Mouse (Mus musculus): ENCODE measurements around the gene Lrp4. TPM values are rescaled to one million over a fixed set of nuclear protein-coding genes. Genes with fewer than 3 reads are reported as not detected.

Lrp4 gene
- 4.1 and 6.5 TPM in 2 replicates for total RNA-seq (2023)

DNA sequence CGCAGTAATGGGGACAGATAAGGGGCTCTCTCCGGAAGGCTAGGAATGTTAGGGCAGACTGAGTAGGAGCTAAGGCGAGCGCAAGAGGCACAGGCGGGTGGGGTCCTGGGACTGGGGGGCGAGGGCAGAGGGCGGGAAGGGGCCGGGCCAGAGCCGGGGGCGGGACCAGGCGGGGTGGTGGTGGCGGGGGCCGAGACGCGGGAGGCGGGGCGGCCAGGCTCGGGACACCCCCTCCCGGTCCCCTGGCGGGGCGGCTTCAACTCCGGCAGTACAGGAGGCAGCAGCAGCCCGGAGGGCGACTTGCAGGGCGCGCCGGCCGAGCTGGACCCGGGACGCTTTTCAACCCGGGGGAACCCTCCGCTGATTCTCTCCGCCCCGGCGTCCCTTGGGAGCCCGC, at the start of gene Lrp4:
Lrp4 (plus strand) TSS at position 253 of the 397 bp plus-strand sequence.

DNA sequence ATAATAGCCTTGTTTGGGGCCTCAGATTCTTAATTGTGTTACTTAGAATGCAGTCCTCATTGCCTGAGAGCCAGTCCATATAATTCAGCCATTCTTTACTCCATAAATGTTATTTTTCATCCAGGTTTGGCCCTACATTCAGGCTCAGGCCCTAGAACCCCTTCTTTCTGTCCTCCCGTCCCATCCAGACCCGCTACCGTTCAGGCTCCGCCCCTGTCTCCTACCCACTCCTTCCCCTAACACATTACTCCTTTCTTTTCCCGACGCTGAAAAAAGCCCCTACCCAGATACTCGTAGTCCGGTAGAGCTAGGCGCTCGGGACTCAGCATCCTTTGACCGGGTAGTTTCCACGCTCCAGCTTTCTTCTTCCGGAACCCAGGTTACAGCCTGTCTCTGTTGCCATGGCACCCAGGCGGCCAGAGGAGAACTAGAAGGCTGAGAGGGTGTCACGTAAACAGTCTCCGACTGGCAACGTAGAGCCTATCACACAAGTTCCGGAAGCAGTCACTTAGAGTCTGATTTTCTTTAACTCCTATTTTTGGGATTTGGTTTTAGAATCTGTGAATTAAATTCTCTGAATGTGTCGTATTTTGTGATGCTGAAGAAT, 12.9 kb upstream of the Lrp4 start, which contains the start of gene 1110051M20Rik:
1110051M20Rik (minus strand) TSS at position 419 of the 607 bp plus-strand sequence.

DNA sequence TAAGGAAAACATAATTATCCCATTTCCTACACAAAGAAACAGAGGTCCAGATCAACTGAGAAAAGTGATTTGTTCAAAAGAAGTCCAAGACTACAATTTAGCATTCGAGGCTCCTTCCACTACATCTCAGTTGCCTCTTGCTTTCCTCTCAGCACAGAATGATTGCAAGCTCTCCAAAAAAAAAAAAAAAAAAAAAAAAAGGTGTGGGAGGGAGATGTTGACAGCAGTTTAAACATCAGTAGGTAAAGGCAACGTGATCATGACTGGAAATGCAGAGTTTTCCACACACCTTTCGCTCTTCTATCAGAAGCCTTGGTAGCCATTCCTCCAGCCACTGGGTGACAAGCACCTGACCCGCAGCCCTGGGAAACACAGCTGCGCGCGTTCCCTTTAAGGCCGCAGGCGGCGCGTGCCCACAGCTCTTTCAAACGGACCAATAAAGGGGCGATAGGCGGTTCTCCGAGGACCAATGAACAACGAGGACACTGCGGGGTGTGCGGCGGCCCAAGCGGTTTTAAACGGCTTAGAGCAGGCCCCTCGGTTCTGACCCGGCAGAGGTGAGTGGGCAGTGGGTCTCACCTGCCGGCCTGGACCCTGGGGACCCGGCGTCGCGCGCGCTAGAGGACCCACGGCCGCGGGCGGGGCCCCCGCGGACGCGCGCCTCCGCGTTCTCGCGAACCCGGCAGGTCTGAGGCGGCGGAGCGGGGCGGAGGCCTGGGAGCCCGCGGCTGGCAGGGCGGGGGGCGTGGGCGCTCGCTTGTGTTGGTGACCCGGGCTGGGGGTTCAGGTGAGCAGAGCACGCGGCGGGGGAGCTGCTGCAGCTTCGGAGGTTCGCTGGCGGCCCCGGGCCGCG, 69.2 kb downstream of the Lrp4 start, which contains the start of gene Ckap5:
Ckap5 (plus strand) TSS at position 469 of the 853 bp plus-strand sequence.

Other genes starting within 250 kb of the Lrp4 start
- 6.6 and 9.3 TPM in 2 replicates for gene Ddb2, start 220.5 kb upstream of the Lrp4 start, total RNA-seq (2023)
- gene Pacsin3, start 201.6 kb upstream of the Lrp4 start, total RNA-seq (2023), result not detected in 2 replicates
- gene Arfgap2, start 192.5 kb upstream of the Lrp4 start, total RNA-seq (2023), result 108 and 148 TPM in 2 replicates
- 2.7 and 5.2 TPM in 2 replicates for gene 1110051M20Rik, start 12.8 kb upstream of the Lrp4 start, total RNA-seq (2023)
- gene Ckap5, start 69.3 kb downstream of the Lrp4 start, total RNA-seq (2023), result 41.0 and 51.5 TPM in 2 replicates
- 0.13 TPM in 1 of 2 replicates, not detected in the other for gene F2, start 178.9 kb downstream of the Lrp4 start, total RNA-seq (2023)
- gene Zfp408, start 192.3 kb downstream of the Lrp4 start, total RNA-seq (2023), result 20.0 and 28.2 TPM in 2 replicates
- 86.6 and 101 TPM in 2 replicates for gene Arhgap1, start 192.3 kb downstream of the Lrp4 start, total RNA-seq (2023)

Measured in neutrophil, adult 65 days (primary cell).